Mouse (Mus musculus) regulatory T cell (primary cell): ENCODE data around the gene Olfr1505.

Experiments used
- in situ Hi-C: fragments of 300-600 bp; cut with MboI, MseI; formaldehyde crosslinking; loops from one replicate; pipeline ENCODE4 v1.15.1; 2025; ENCODE audit warnings: high pct_unique_total_duplicates

Gene Olfr1505

GRCm38 (mm10) chr19:13913230-13913629, at the start of gene Olfr1505:
Olfr1505 (plus strand) TSS chr19:13913530.
- in situ Hi-C loops, result no loop called here

- in situ Hi-C loops, result no loop called here
These were observed 15.5 kb upstream of the Olfr1505 start, which contains the start of gene Olfr1504 for GRCm38 (mm10) chr19:13897828-13898227. Olfr1504 (minus strand) TSS chr19:13897928.
